Mouse (Mus musculus) liver, adult 2 months (tissue): Measurements from ENCODE around the gene Cd79b. TPM values are rescaled to one million over a fixed set of nuclear protein-coding genes. Genes with fewer than 3 reads are reported as not detected.
A peak's percentile ranks its signal among the peaks of the same experiment; 100 is the strongest.

Experiments used
- DNase-seq: peaks from one replicate; pipeline ENCODE4 v3.0.0-alpha.2; 2011; ENCODE audit warnings: low read depth, low spot score; ENCODE audit errors: extremely low read depth
- H3K27ac ChIP-seq: fragments of 200-500 bp; replicated peaks from 2 replicates; pipeline ENCODE4 v1.5.1; 2012; ENCODE audit warnings: low read depth, mild to moderate bottlenecking, control low read depth, inconsistent platforms, low read length; ENCODE audit not compliant: insufficient read depth
- H3K27me3 ChIP-seq: fragments of 200-500 bp; 2 replicates; pipeline ENCODE4 v1.6.1; 2012; ENCODE audit warnings: mild to moderate bottlenecking, moderate library complexity, low read length, inconsistent platforms; ENCODE audit not compliant: control insufficient read depth, insufficient read depth
- H3K36me3 ChIP-seq: fragments of 200-500 bp; 2 replicates; pipeline ENCODE4 v1.6.1; 2012; ENCODE audit warnings: low read length, inconsistent platforms; ENCODE audit not compliant: control insufficient read depth, insufficient read depth
- H3K4me1 ChIP-seq: fragments of 200-500 bp; 2 replicates; pipeline ENCODE4 v1.6.1; 2011; ENCODE audit warnings: low read length; ENCODE audit not compliant: control insufficient read depth, insufficient read depth
- H3K4me3 ChIP-seq: fragments of 200-500 bp; 2 replicates; pipeline ENCODE4 v1.5.1; 2011; ENCODE audit warnings: low read depth, mild to moderate bottlenecking, control low read depth, low read length, moderate library complexity; ENCODE audit not compliant: insufficient read depth
- H3K79me2 ChIP-seq: fragments of 200-500 bp; 2 replicates; pipeline ENCODE4 v1.6.1; 2012; ENCODE audit warnings: inconsistent platforms, mild to moderate bottlenecking, low read length, moderate library complexity; ENCODE audit not compliant: control insufficient read depth, insufficient read depth
- H3K9ac ChIP-seq: fragments of 200-500 bp; 2 replicates; pipeline ENCODE4 v1.6.1; 2012; ENCODE audit warnings: low read depth, mild to moderate bottlenecking, control low read depth, inconsistent platforms, low read length
- CTCF ChIP-seq: fragments of 200-500 bp; IDR thresholded peaks from 2 replicates; pipeline ENCODE4 v1.5.1; 2011; ENCODE audit warnings: low read depth, low read length, control low read depth
- POLR2A ChIP-seq: fragments of 200-500 bp; IDR thresholded peaks from 2 replicates; pipeline ENCODE4 v1.6.1; 2011; ENCODE audit warnings: low read length, control low read depth; ENCODE audit not compliant: insufficient read depth; ENCODE audit errors: extremely low read depth
- WGBS: fragments of 180-500 bp; shearing (Covaris S2); methylation state at CpG from one replicate; pipeline ENCODE4 v1.1.7; 2018; 5-methylcytosine and 5-hydroxymethylcytosine counted together
- polyA plus RNA-seq: library from polyadenylated mRNA; depleted of rRNA; stranded (reverse); fragments of >200 nt; gene quantifications from 2 replicates; pipeline ENCODE4 v1.2.3, GENCODE M21; 2012
- total RNA-seq: library from RNA; depleted of rRNA; stranded (reverse); fragments of >200 nt; gene quantifications from 2 replicates; pipeline ENCODE4 v1.2.3, GENCODE M21; 2014

The Cd79b gene
- total and polyA plus RNA-seq, 2 experiments = 2.1 to 3.8 TPM

- H3K27ac ChIP-seq = no peak overlapping the region
- H3K4me3 ChIP-seq = no peak overlapping the region
- H3K27me3 ChIP-seq = no peaks in the 10 kb centered on the region
- TF ChIP-seq CTCF = no peak
- no peak for TF ChIP-seq POLR2A
- no peaks in the 10 kb centered on the region for H3K36me3 ChIP-seq
- H3K4me1 ChIP-seq = no peaks in the 10 kb centered on the region
- no peaks in the 10 kb centered on the region for H3K79me2 ChIP-seq
- no peak overlapping the region for H3K9ac ChIP-seq
- DNase-seq = no peak
- 95% methylated on average over 5 of the region's 5 CpGs for WGBS
These were observed 24.2 kb downstream of the Cd79b start for GRCm38 (mm10) chr11:106290376-106290775.

GRCm38 (mm10) chr11:106289369-106289768 lies 25.2 kb downstream of the Cd79b start:
- Histone ChIP-seq H3K27ac (no peak overlapping the region), H3K79me2 (no peaks in the 10 kb centered on the region), H3K9ac (no peak overlapping the region), H3K27me3 (no peaks in the 10 kb centered on the region), H3K4me3 (no peak overlapping the region), H3K36me3 (no peaks in the 10 kb centered on the region), H3K4me1 (no peaks in the 10 kb centered on the region)
- WGBS = 28% methylated on average over 8 of the region's 8 CpGs
- peak; percentile 45 for DNase-seq
- peak; percentile 49 for TF ChIP-seq CTCF
- no peak for TF ChIP-seq POLR2A

GRCm38 (mm10) chr11:106286987-106287386 lies 27.6 kb downstream of the Cd79b start:
- H3K36me3 ChIP-seq = no peaks in the 10 kb centered on the region
- H3K79me2 ChIP-seq = no peaks in the 10 kb centered on the region
- no peaks in the 10 kb centered on the region for H3K4me1 ChIP-seq
- H3K9ac ChIP-seq = no peak overlapping the region
- 83% methylated on average over 11 of the region's 11 CpGs for WGBS
- no peaks in the 10 kb centered on the region for H3K27me3 ChIP-seq
- H3K4me3 ChIP-seq = no peak overlapping the region
- DNase-seq = no peak
- H3K27ac ChIP-seq = no peak overlapping the region
- no peak for TF ChIP-seq POLR2A
- no peak for TF ChIP-seq CTCF

GRCm38 (mm10) chr11:106286206-106286605 lies 28.4 kb downstream of the Cd79b start:
- Histone ChIP-seq H3K4me1 (no peaks in the 10 kb centered on the region), H3K4me3 (no peak overlapping the region), H3K27me3 (no peaks in the 10 kb centered on the region), H3K79me2 (no peaks in the 10 kb centered on the region), H3K36me3 (no peaks in the 10 kb centered on the region), H3K27ac (no peak overlapping the region), H3K9ac (no peak overlapping the region)
- no peak for DNase-seq
- WGBS = 85% methylated on average over 7 of the region's 7 CpGs
- TF ChIP-seq CTCF = no peak
- no peak for TF ChIP-seq POLR2A

GRCm38 (mm10) chr11:106284126-106284525 lies 30.4 kb downstream of the Cd79b start:
- TF ChIP-seq POLR2A = no peak
- TF ChIP-seq CTCF = no peak
- no peak overlapping the region for H3K4me3 ChIP-seq
- no peaks in the 10 kb centered on the region for H3K79me2 ChIP-seq
- H3K9ac ChIP-seq = no peak overlapping the region
- DNase-seq = no peak
- no peaks in the 10 kb centered on the region for H3K27me3 ChIP-seq
- WGBS = 69% methylated on average over 8 of the region's 8 CpGs
- H3K27ac ChIP-seq = no peak overlapping the region
- no peaks in the 10 kb centered on the region for H3K36me3 ChIP-seq
- H3K4me1 ChIP-seq = no peaks in the 10 kb centered on the region

DNA sequence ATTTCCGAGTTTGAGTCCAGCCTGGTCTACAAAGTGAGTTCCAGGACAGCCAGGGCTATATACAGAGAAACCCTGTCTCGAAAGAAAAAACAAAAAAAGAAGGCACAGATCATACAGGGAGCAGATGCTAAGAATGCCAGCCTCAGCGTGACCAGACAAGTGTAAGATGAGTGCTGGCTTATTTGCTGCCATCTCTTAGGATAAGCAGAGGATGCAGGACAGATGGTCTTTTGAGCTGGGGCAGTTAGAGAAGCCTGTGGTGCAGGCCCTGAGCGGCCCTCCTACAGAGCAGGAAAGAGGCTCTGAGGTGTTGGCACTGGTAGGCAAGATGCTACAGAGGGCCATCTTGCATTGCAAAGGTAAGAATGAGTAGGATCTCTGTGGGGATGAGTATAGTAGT lies 31.2 kb downstream of the Cd79b start:
- H3K27me3 ChIP-seq = no peaks in the 10 kb centered on the region
- no peak overlapping the region for H3K9ac ChIP-seq
- no peaks in the 10 kb centered on the region for H3K36me3 ChIP-seq
- DNase-seq = no peak
- no peak overlapping the region for H3K4me3 ChIP-seq
- TF ChIP-seq POLR2A = no peak
- no peak for TF ChIP-seq CTCF
- 84% methylated on average over 4 of the region's 4 CpGs for WGBS
- H3K4me1 ChIP-seq = no peaks in the 10 kb centered on the region
- H3K79me2 ChIP-seq = no peaks in the 10 kb centered on the region
- no peak overlapping the region for H3K27ac ChIP-seq
